Mouse (Mus musculus): ENCODE results near the gene Lsm2. TPM values are rescaled to one million over a fixed set of nuclear protein-coding genes. Genes with fewer than 3 reads are reported as not detected.
A peak's percentile ranks its signal among the peaks of the same experiment; 100 is the strongest.
"Not testable (repeated sequence)": the region's sequence is repeated elsewhere in the genome, so short reads cannot be mapped to it uniquely, and the experiment has no call there.

Lsm2 gene
- polyA plus RNA-seq, 1 experiment from 2014 or later = 110 TPM

DNA sequence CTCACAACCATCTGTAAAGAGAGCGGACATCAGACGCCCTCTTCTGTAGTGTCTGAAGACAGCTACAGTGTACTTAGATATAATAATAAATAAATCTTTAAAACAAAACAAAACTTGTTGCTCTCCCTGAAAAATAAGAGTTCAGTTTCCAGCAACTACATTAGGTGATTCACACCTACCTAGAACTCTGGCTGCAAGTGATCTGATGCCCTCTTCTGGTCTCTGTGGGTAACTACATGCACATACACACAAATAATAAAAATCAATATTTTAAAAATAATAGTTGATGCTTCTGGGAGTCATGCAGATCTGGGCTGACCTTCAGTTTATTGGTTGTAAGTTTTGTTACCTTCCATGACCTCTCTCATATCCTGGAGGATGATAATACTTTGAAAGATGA lies 2.6 kb downstream of the Lsm2 start:
- 78% methylated on average over 2 of the region's 2 CpGs for WGBS
- Histone ChIP-seq H3K4me3 (replicated peaks; ENCODE audit: low read depth, low read length) (no peak overlapping the region), H3K27me3 (ENCODE audit: control insufficient read depth, insufficient read depth, low read length) (no peaks in the 10 kb centered on the region), H3K4me2 (ENCODE audit: low read length) (no peak overlapping the region), H3K9me3 (ENCODE audit: control insufficient read depth, low read length) (no peaks in the 10 kb centered on the region), H3K4me1 (ENCODE audit: control insufficient read depth, insufficient read depth, low read length) (peaks cover 12% of the 10 kb centered on the region), H3K27ac (replicated peaks; ENCODE audit: low read depth, low read length) (no peak overlapping the region), H3K36me3 (ENCODE audit: control insufficient read depth, insufficient read depth, low read length) (peaks cover 24% of the 10 kb centered on the region), H3K9ac (replicated peaks; ENCODE audit: low read length) (no peak overlapping the region)
- DNase-seq (peak; percentile 73), ATAC-seq (ENCODE audit: low FRiP score, low TSS enrichment) (no peak)

DNA sequence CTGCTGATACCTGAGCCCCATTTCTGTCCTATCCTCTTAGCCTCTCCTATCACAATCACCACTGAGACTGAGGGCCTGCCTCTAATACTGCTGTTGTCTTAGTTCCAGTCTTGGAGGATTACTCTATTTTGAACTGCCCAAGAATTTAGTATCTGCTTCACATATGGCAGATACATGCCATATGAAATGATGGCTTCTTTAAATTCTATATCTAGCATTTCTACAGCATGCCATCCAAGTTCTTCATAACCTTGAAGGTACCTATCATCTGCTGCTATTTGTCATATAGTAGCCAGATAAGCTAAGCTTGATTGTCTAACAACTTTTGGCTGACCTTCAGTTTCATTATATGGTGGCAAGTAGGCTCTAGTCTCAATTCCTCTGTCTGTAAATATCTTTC lies 13.1 kb downstream of the Lsm2 start:
- H3K27ac ChIP-seq (replicated peaks; ENCODE audit: low read depth, low read length) = no peak overlapping the region
- H3K36me3 ChIP-seq (ENCODE audit: control insufficient read depth, insufficient read depth, low read length) = peaks cover 11% of the 10 kb centered on the region
- H3K4me1 ChIP-seq (ENCODE audit: control insufficient read depth, insufficient read depth, low read length) = no peaks in the 10 kb centered on the region
- H3K9me3 ChIP-seq (ENCODE audit: control insufficient read depth, low read length) = no peaks in the 10 kb centered on the region
- no peak overlapping the region for H3K4me3 ChIP-seq (replicated peaks; ENCODE audit: low read depth, low read length)
- H3K4me2 ChIP-seq (ENCODE audit: low read length) = no peak overlapping the region
- no peak overlapping the region for H3K9ac ChIP-seq (replicated peaks; ENCODE audit: low read length)
- no peaks in the 10 kb centered on the region for H3K27me3 ChIP-seq (ENCODE audit: control insufficient read depth, insufficient read depth, low read length)
- no peak for DNase-seq
- ATAC-seq (ENCODE audit: low FRiP score, low TSS enrichment) = no peak

DNA sequence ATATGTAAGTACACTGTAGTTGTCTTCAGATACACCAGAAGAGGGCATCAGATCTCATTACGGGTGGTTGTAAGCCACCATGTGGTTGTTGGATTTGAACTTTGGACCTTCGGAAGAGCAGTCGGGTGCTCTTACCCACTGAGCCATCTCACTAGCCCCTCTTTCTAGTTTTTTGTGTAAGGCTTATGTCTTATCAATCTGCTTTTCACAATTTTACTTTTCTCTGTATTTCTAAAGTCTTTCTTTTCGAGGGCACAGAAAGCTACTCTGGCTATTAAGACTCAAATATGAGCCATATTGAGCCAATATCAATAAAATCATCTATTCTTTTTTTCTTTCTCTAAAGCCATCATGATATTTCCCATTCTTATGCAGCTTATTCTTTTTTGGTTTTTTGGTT lies 13.5 kb downstream of the Lsm2 start:
- H3K27me3 ChIP-seq (ENCODE audit: control insufficient read depth, insufficient read depth, low read length); H3K4me1 ChIP-seq (ENCODE audit: control insufficient read depth, insufficient read depth, low read length); H3K9me3 ChIP-seq (ENCODE audit: control insufficient read depth, low read length); H3K9ac ChIP-seq (replicated peaks; ENCODE audit: low read length); H3K4me2 ChIP-seq (ENCODE audit: low read length); ATAC-seq (ENCODE audit: low FRiP score, low TSS enrichment); H3K36me3 ChIP-seq (ENCODE audit: control insufficient read depth, insufficient read depth, low read length); H3K27ac ChIP-seq (replicated peaks; ENCODE audit: low read depth, low read length); DNase-seq; H3K4me3 ChIP-seq (replicated peaks; ENCODE audit: low read depth, low read length): not testable (repeated sequence)
- WGBS = 97% methylated on average over 4 of the region's 4 CpGs

DNA sequence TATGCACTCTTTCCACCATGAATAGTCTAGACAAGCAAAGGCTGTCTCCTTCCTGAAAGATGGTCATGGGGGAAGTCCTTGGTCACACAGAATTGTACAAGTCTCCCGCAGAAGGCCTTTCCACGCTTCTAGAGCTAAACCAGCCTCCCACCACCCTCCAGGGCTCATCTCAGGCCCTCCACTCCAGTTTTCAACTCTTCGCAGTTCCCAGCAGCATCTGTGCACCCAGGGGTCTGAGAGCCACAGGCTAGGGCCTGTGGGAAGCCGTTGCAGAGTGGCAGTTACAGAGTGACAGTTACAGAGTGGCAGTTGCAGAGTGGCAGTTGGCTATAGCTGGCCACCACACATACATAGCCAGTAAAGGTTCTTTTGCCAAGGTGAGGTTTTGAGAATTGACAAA lies 14.3 kb downstream of the Lsm2 start:
- not testable (repeated sequence) for H3K27me3 ChIP-seq (ENCODE audit: control insufficient read depth, insufficient read depth, low read length); H3K4me2 ChIP-seq (ENCODE audit: low read length); H3K9ac ChIP-seq (replicated peaks; ENCODE audit: low read length); DNase-seq; H3K36me3 ChIP-seq (ENCODE audit: control insufficient read depth, insufficient read depth, low read length); H3K9me3 ChIP-seq (ENCODE audit: control insufficient read depth, low read length); ATAC-seq (ENCODE audit: low FRiP score, low TSS enrichment); H3K27ac ChIP-seq (replicated peaks; ENCODE audit: low read depth, low read length); H3K4me3 ChIP-seq (replicated peaks; ENCODE audit: low read depth, low read length); H3K4me1 ChIP-seq (ENCODE audit: control insufficient read depth, insufficient read depth, low read length)
- 96% methylated on average over 4 of the region's 4 CpGs for WGBS

DNA sequence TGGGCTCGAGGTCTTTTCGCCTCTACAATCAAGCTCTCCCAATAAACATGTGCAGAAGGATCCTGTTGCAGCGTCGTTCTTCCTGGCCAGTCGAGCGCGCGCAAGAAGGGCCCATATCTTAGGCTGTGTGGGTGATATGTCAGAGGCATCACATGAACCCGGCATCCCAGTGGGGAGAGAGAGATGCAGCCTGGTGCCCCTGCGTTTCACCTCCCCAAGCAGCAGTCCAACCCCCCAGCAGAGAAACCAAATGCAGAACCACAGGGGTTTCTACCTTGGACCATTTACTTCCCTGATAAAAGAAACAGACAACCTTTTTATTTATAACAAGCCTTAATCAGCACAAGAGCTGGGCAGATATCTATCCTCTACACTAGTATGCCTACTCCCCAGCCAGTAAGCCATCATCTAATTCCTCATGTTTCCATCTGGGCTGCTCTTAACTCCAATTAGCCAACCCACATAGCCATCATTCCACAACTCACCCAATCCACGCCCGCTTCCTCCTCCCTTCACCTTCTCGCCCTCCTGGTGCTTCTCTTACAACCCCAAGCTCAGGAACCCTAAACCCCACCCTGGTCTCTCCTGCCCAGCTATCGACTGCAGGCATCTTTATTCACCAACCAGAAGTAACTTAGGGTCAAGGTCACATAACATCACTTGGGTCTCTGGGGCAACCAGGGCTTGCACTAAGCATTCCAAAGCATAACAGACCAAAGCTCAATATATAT lies 14.9 kb downstream of the Lsm2 start:
- WGBS = 89% methylated on average over 12 of the region's 14 CpGs
- Histone ChIP-seq H3K9me3 (ENCODE audit: control insufficient read depth, low read length) (no peaks in the 10 kb centered on the region), H3K4me1 (ENCODE audit: control insufficient read depth, insufficient read depth, low read length) (no peaks in the 10 kb centered on the region), H3K4me2 (ENCODE audit: low read length) (no peak overlapping the region), H3K9ac (replicated peaks; ENCODE audit: low read length) (no peak overlapping the region), H3K27me3 (ENCODE audit: control insufficient read depth, insufficient read depth, low read length) (no peaks in the 10 kb centered on the region), H3K4me3 (replicated peaks; ENCODE audit: low read depth, low read length) (no peak overlapping the region), H3K36me3 (ENCODE audit: control insufficient read depth, insufficient read depth, low read length) (no peaks in the 10 kb centered on the region), H3K27ac (replicated peaks; ENCODE audit: low read depth, low read length) (no peak overlapping the region)
- no peak for ATAC-seq (ENCODE audit: low FRiP score, low TSS enrichment)
- no peak for DNase-seq

DNA sequence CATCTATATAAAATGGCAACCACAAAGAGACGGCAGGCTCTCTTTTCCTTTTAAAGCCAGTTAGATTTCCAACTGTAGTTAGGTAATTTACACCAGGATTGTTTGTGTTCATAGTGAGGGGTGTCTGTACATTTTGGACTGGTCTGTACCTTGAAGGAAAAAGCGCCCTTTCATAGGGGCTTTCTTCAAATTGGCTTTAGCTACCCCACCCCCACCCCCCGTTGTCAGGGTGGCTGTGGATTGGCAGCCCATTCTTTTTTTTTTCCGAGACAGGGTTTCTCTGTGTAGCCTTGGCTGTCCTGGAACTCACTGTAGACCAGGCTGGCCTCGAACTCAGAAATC lies 15.5 kb downstream of the Lsm2 start:
- no peaks in the 10 kb centered on the region for H3K9me3 ChIP-seq (ENCODE audit: control insufficient read depth, low read length)
- no peak overlapping the region for H3K4me2 ChIP-seq (ENCODE audit: low read length)
- H3K27me3 ChIP-seq (ENCODE audit: control insufficient read depth, insufficient read depth, low read length) = no peaks in the 10 kb centered on the region
- H3K9ac ChIP-seq (replicated peaks; ENCODE audit: low read length) = no peak overlapping the region
- no peak overlapping the region for H3K27ac ChIP-seq (replicated peaks; ENCODE audit: low read depth, low read length)
- no peak overlapping the region for H3K4me3 ChIP-seq (replicated peaks; ENCODE audit: low read depth, low read length)
- peaks cover 4% of the 10 kb centered on the region for H3K4me1 ChIP-seq (ENCODE audit: control insufficient read depth, insufficient read depth, low read length)
- 81% methylated on average over 5 of the region's 5 CpGs for WGBS
- DNase-seq = no peak
- H3K36me3 ChIP-seq (ENCODE audit: control insufficient read depth, insufficient read depth, low read length) = no peaks in the 10 kb centered on the region
- ATAC-seq (ENCODE audit: low FRiP score, low TSS enrichment) = no peak

DNA sequence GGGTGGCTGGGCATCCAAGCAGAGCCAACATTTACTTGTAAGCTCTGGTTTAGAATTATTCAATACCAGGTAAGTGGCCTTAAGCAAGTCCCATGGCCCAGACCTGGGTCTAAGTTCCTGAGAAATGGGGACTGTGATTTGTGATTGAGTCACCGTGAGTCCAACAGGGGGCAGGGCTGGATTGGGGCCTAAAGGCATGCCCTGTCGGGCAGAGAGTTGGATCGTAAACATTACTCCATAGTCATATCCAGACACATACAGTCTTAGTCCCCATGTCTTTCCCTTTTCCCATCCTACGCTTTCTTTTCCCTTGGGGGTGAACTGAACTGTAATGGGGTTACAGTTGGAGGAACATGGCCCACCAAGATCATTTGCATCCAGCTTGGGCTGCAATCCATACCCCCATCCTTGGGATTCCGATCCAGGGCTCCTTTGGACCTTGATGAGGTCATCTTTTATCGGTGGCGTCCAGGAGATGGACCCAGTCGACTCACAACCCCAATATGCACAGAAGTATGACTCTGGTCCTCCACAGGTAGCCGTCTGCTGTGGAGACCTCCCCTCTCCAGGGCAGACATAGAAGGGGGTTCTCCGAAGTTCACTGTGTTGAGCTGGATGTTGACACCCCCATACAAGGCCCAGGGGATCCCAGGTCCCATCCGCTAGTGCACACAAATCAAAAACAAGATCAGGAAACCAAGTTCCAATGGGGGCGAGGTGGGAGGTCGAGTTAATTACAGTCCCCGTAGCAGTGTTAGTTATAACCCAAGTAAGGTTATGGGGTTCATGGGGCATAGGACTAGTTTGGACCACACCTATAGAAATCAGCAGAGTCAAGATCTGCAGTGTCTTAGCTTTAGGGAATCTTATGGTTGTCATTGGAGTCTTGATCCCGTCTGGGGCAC lies 17.1 kb downstream of the Lsm2 start:
- Histone ChIP-seq H3K4me2 (ENCODE audit: low read length) (no peak overlapping the region), H3K4me3 (replicated peaks; ENCODE audit: low read depth, low read length) (no peak overlapping the region), H3K9ac (replicated peaks; ENCODE audit: low read length) (no peak overlapping the region), H3K27me3 (ENCODE audit: control insufficient read depth, insufficient read depth, low read length) (no peaks in the 10 kb centered on the region), H3K27ac (replicated peaks; ENCODE audit: low read depth, low read length) (no peak overlapping the region), H3K36me3 (ENCODE audit: control insufficient read depth, insufficient read depth, low read length) (no peaks in the 10 kb centered on the region), H3K9me3 (ENCODE audit: control insufficient read depth, low read length) (no peaks in the 10 kb centered on the region), H3K4me1 (ENCODE audit: control insufficient read depth, insufficient read depth, low read length) (peaks cover 11% of the 10 kb centered on the region)
- ATAC-seq (ENCODE audit: low FRiP score, low TSS enrichment) (no peak), DNase-seq (no peak)
- 93% methylated on average over 15 of the region's 15 CpGs for WGBS

DNA sequence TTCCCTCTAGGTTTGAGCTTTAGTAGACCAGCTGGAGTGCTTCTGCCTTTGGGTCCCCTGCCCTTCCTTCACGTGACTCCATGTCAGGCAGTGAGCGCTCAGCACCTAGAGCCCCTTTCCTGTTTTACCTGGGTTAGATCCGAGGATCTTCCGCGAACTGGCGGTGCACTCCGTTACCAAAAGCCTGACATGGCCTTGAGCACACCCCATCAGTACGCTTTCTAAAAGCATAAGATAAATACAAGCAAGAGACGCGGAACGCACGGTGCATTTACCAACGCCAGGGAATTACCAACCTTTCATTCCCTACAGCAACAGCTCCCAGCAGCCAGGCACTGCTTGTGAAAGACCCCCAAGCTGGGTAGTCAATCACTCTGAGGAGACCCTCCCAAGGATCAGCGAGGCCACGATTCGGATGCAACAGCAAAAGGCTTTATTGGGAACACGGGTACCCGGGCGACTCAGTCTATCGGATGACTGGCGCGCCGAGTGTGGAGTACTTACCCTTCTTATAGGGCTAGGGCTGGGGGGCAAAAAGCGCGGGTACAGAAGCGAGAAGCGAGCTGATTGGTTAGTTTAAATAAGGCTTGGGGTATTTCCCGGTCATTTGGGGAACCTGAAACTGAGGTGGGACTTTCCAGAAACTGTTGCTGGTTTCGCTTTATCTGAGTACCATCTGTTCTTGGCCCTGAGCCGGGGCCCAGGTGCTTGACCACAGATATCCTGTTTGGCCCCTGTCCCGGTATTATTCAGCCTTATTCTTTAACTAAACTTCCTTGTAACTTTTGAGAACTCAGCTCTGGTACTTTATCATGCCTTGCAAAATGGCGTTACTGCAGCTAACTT lies 18.4 kb downstream of the Lsm2 start:
- H3K27ac ChIP-seq (replicated peaks; ENCODE audit: low read depth, low read length) = peak overlapping the region; percentile 96; the same call in 1 of the 2 replicates
- not testable (repeated sequence) for ATAC-seq (ENCODE audit: low FRiP score, low TSS enrichment); DNase-seq; H3K27me3 ChIP-seq (ENCODE audit: control insufficient read depth, insufficient read depth, low read length); H3K9me3 ChIP-seq (ENCODE audit: control insufficient read depth, low read length)
- 26% methylated on average over 29 of the region's 32 CpGs for WGBS
- peaks cover 11% of the 10 kb centered on the region for H3K4me1 ChIP-seq (ENCODE audit: control insufficient read depth, insufficient read depth, low read length)
- H3K9ac ChIP-seq (replicated peaks; ENCODE audit: low read length) = peak overlapping the region; percentile 92; the same call in 1 of the 2 replicates
- peak overlapping the region; percentile 100 for H3K4me2 ChIP-seq (ENCODE audit: low read length)
- peaks cover 12% of the 10 kb centered on the region for H3K36me3 ChIP-seq (ENCODE audit: control insufficient read depth, insufficient read depth, low read length)
- H3K4me3 ChIP-seq (replicated peaks; ENCODE audit: low read depth, low read length) = peak overlapping the region; percentile 86

Measured in midbrain, embryonic 14.5 days (tissue).